ENCODE assay signal across 12 mouse cellular contexts in genomic region chr17:47327969-47328368, GRCm38 (mm10). TPM values are rescaled to one million over a fixed set of nuclear protein-coding genes. Genes with fewer than 3 reads are reported as not detected.
DNase-seq lines count a peak whose midpoint lies in the region; TF ChIP-seq lines count a peak whose summit lies in the region.
"Had no signal": no experiment of that assay in that cellular context is flagged by ENCODE, and none has a peak within 500 bp of the region (broad histone marks: within the 10 kb centered on the region; RNA-seq: fewer than 3 reads in every experiment).

No protein-coding gene starts in this region.

- no peak overlapping the region for H3K9ac ChIP-seq in liver, adult 2 months (ENCODE audit: low read depth, low read length)

- H3K9me3 ChIP-seq in E14TG2a.4 (ENCODE audit: low read length), result no peaks in the 10 kb centered on the region

- intact Hi-C loops in gastrocnemius, adult 2 months (cut with DNase I), result no loop called here

- no peaks in the 10 kb centered on the region for H3K36me3 ChIP-seq in liver, adult 2 months (ENCODE audit: control insufficient read depth, insufficient read depth, low read length)
- peaks cover 52% of the 10 kb centered on the region for H3K36me3 ChIP-seq in E14TG2a.4 (ENCODE audit: insufficient read depth, low read length)

- H3K79me2 ChIP-seq in liver, adult 2 months (ENCODE audit: control insufficient read depth, insufficient read depth, low read length), result no peaks in the 10 kb centered on the region

- DNase-seq in gastrocnemius, adult 2 months, result no peak
- no peak for DNase-seq in gastrocnemius, postnatal 25 days
- no peak for DNase-seq in liver, adult 2 months (ENCODE audit: extremely low read depth, low read depth, low spot score)
- DNase-seq in liver, result no peak
- peak; percentile 44 for DNase-seq in induced T-regulatory cell, adult 2 months (ENCODE audit: low read depth)
- no peak for DNase-seq in ovary, adult 18-20 months (ENCODE audit: low spot score)
- no peak for DNase-seq in right cerebral cortex, adult 18-20 months
- DNase-seq: cerebellum, postnatal 36 days; lung, postnatal 14 days; spleen, adult 18-20 months; thymus, adult 18-20 months had no signal

- H3K4me3 ChIP-seq in gastrocnemius, adult 2 months, result no peak overlapping the region
- no peak overlapping the region for H3K4me3 ChIP-seq in liver, adult 2 months (ENCODE audit: insufficient read depth, low read depth, low read length)
- peak overlapping the region; percentile 41 for H3K4me3 ChIP-seq in E14TG2a.4 (replicated peaks; ENCODE audit: low read length)

- TF ChIP-seq CTCF in gastrocnemius, adult 2 months (IDR thresholded peaks at IDR 0.05), result peak; percentile 35; the same call in 1 of the 2 replicates
- TF ChIP-seq CTCF in liver, adult 2 months (IDR thresholded peaks at IDR 0.05; ENCODE audit: low read depth, low read length), result peak; percentile 18; the same call in 1 of the 2 replicates
- peak; percentile 94 for TF ChIP-seq CTCF in E14TG2a.4 (conservative IDR thresholded peaks at IDR 0.05; ENCODE audit: low read length)

- H3K4me1 ChIP-seq in liver, adult 2 months (ENCODE audit: control insufficient read depth, insufficient read depth, low read length), result no peaks in the 10 kb centered on the region
- peaks cover 47% of the 10 kb centered on the region for H3K4me1 ChIP-seq in E14TG2a.4 (replicated peaks; ENCODE audit: low read depth, low read length)

- 77% methylated on average over 7 of the region's 7 CpGs for WGBS in liver, adult 2 months

- no peak for TF ChIP-seq POLR2A in liver, adult 2 months (IDR thresholded peaks at IDR 0.05; ENCODE audit: extremely low read depth, insufficient read depth, low read length)

- H3K27me3 ChIP-seq in liver, adult 2 months (ENCODE audit: control insufficient read depth, insufficient read depth, low read length), result no peaks in the 10 kb centered on the region
- H3K27me3 ChIP-seq in E14TG2a.4 (ENCODE audit: insufficient read depth, low read length), result 0 out of 2 replicates have a peak, but pooled peaks cover 3% of the 10 kb centered on the region

- no peak overlapping the region for H3K27ac ChIP-seq in gastrocnemius, adult 2 months
- no peak overlapping the region for H3K27ac ChIP-seq in liver, adult 2 months (replicated peaks; ENCODE audit: insufficient read depth, low read depth, low read length)

RNA-seq across cellular contexts. Expression of gene Mrps10, which starts 40.7 kb away (rescaled TPM):
- total RNA-seq in gastrocnemius, adult 2 months (2021), result 10 to 100 TPM; 31.5 to 33.2 TPM
- 10 to 100 TPM; 31.9 to 33.5 TPM for total RNA-seq in gastrocnemius, postnatal 25 days (2021)
- 33.7 and 38.5 TPM in 2 replicates for total RNA-seq in liver, adult 2 months (2014; rRNA removed)
- polyA plus RNA-seq in liver, adult 2 months (2012; rRNA removed), result 33.9 and 35.3 TPM in 2 replicates

RNA-seq across cellular contexts. Expression of gene Guca1b, which starts 57.2 kb away (rescaled TPM):
- total RNA-seq in gastrocnemius, adult 2 months (2021), result under 1 TPM; 0.54 to 0.78 TPM
- under 1 TPM; 0.32 to 0.43 TPM for total RNA-seq in gastrocnemius, postnatal 25 days (2021)
- 0.54 TPM in 1 of 2 replicates, not detected in the other for total RNA-seq in liver, adult 2 months (2014; rRNA removed)
- 0.65 and 0.71 TPM in 2 replicates for polyA plus RNA-seq in liver, adult 2 months (2012; rRNA removed)

Comparison
In these comparisons a context has a peak if more than half of its experiments do, and no peak if none do; other contexts are left out.
1. CTCF ChIP-seq: peak in every context shown above with its lines; median percentile 94 in E14TG2a.4; 35 in gastrocnemius, adult 2 months; 18 in liver, adult 2 months.